Mouse (Mus musculus): ENCODE results near the gene Sptan1. TPM values are rescaled to one million over a fixed set of nuclear protein-coding genes. Genes with fewer than 3 reads are reported as not detected.
A peak's percentile ranks its signal among the peaks of the same experiment; 100 is the strongest.

Gene Sptan1
- total and polyA plus RNA-seq, 2 experiments from 2014 or later = 184 to 716 TPM

- Histone ChIP-seq H3K27me3 (ENCODE audit: insufficient read depth, low read length) (no peaks in the 10 kb centered on the region), H3K4me1 (ENCODE audit: insufficient read depth, low read length) (no peaks in the 10 kb centered on the region; the same call in 1 of the 2 replicates), H3K27ac (no peak overlapping the region), H3K9me3 (ENCODE audit: low read length) (no peaks in the 10 kb centered on the region), H3K9ac (replicated peaks; ENCODE audit: low read length) (no peak overlapping the region), H3K4me3 (ENCODE audit: low read length) (no peak overlapping the region), H3K36me3 (ENCODE audit: insufficient read depth, low read length) (peaks cover 43% of the 10 kb centered on the region), H3K4me2 (ENCODE audit: low read depth, low read length) (no peak overlapping the region)
- 89% methylated on average over 9 of the region's 9 CpGs for WGBS
- no peak for TF ChIP-seq CTCF (IDR thresholded peaks at IDR 0.05; ENCODE audit: low read depth)
- ATAC-seq (no peak), DNase-seq (ENCODE audit: low spot score) (no peak)
These were observed 25.3 kb upstream of the Sptan1 start for GRCm38 (mm10) chr2:29940073-29940472.

DNA sequence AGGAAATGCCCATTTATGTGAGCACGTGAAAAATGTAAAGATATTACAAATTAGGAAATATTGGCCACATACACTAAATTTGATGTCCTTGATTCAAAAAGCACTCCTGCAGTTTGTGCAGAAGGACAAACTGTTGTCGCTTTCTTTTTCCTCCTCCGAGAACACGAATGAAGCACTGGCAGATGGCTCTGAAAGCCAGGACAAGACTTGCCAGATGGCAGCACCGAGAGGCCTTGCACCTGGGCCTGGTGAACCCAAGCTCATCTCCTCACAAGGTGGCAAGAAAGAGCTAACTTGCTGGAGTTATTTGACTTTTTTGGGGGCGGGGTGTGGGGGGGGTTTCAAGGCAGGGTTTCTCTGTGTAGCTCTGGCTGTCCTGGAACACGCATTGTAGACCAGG, 24.5 kb upstream of the Sptan1 start:
- Histone ChIP-seq H3K36me3 (ENCODE audit: insufficient read depth, low read length) (peaks cover 49% of the 10 kb centered on the region), H3K9ac (replicated peaks; ENCODE audit: low read length) (no peak overlapping the region), H3K27me3 (ENCODE audit: insufficient read depth, low read length) (no peaks in the 10 kb centered on the region), H3K4me3 (ENCODE audit: low read length) (no peak overlapping the region), H3K27ac (no peak overlapping the region), H3K9me3 (ENCODE audit: low read length) (no peaks in the 10 kb centered on the region), H3K4me2 (ENCODE audit: low read depth, low read length) (no peak overlapping the region), H3K4me1 (ENCODE audit: insufficient read depth, low read length) (no peaks in the 10 kb centered on the region; the same call in 1 of the 2 replicates)
- ATAC-seq = no peak
- no peak for DNase-seq (ENCODE audit: low spot score)
- 91% methylated on average over 7 of the region's 7 CpGs for WGBS
- no peak for TF ChIP-seq CTCF (IDR thresholded peaks at IDR 0.05; ENCODE audit: low read depth)

GRCm38 (mm10) chr2:29944723-29945122, 20.6 kb upstream of the Sptan1 start:
- no peaks in the 10 kb centered on the region for H3K9me3 ChIP-seq (ENCODE audit: low read length)
- ATAC-seq = no peak; the same call in 1 of the 2 replicates
- WGBS = 58% methylated on average over 1 of the region's 1 CpGs
- H3K36me3 ChIP-seq (ENCODE audit: insufficient read depth, low read length) = peaks cover 69% of the 10 kb centered on the region
- no peak overlapping the region for H3K9ac ChIP-seq (replicated peaks; ENCODE audit: low read length)
- no peak overlapping the region for H3K27ac ChIP-seq
- no peak overlapping the region for H3K4me2 ChIP-seq (ENCODE audit: low read depth, low read length)
- TF ChIP-seq CTCF (IDR thresholded peaks at IDR 0.05; ENCODE audit: low read depth) = no peak
- no peak overlapping the region for H3K4me3 ChIP-seq (ENCODE audit: low read length)
- no peaks in the 10 kb centered on the region for H3K27me3 ChIP-seq (ENCODE audit: insufficient read depth, low read length)
- no peak for DNase-seq (ENCODE audit: low spot score)
- no peaks in the 10 kb centered on the region for H3K4me1 ChIP-seq (ENCODE audit: insufficient read depth, low read length)

DNA sequence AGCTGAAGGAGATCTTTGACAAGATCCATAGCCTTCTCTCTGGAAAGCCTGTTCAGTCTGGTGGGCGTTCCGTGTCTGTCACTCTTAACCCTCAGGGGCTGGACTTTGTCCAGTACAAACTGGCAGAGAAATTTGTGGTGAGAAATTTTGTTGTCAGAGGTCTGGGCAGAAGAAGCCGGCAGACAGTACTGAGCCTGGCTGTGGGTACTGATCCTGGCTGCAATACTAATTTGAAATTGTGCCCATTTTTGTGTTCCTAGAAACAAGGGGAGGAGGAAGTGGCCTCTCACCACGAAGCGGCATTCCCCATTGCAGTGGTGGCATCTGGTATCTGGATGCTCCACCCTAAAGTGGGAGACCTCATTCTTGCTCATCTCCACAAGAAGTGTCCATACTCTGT, 16.5 kb upstream of the Sptan1 start:
- no peak for TF ChIP-seq CTCF (IDR thresholded peaks at IDR 0.05; ENCODE audit: low read depth)
- Histone ChIP-seq H3K4me1 (ENCODE audit: insufficient read depth, low read length) (no peaks in the 10 kb centered on the region), H3K4me2 (ENCODE audit: low read depth, low read length) (no peak overlapping the region), H3K27ac (no peak overlapping the region), H3K9me3 (ENCODE audit: low read length) (no peaks in the 10 kb centered on the region), H3K9ac (replicated peaks; ENCODE audit: low read length) (no peak overlapping the region), H3K36me3 (ENCODE audit: insufficient read depth, low read length) (peaks cover 64% of the 10 kb centered on the region), H3K4me3 (ENCODE audit: low read length) (no peak overlapping the region), H3K27me3 (ENCODE audit: insufficient read depth, low read length) (no peaks in the 10 kb centered on the region)
- ATAC-seq (no peak), DNase-seq (ENCODE audit: low spot score) (no peak)
- 85% methylated on average over 5 of the region's 5 CpGs for WGBS

- TF ChIP-seq CTCF (IDR thresholded peaks at IDR 0.05; ENCODE audit: low read depth) = no peak
- Histone ChIP-seq H3K27ac (no peak overlapping the region), H3K9ac (replicated peaks; ENCODE audit: low read length) (no peak overlapping the region), H3K4me1 (ENCODE audit: insufficient read depth, low read length) (0 out of 2 replicates have a peak, but pooled peaks cover 4% of the 10 kb centered on the region), H3K9me3 (ENCODE audit: low read length) (no peaks in the 10 kb centered on the region), H3K27me3 (ENCODE audit: insufficient read depth, low read length) (no peaks in the 10 kb centered on the region), H3K4me2 (ENCODE audit: low read depth, low read length) (no peak overlapping the region), H3K36me3 (ENCODE audit: insufficient read depth, low read length) (peaks cover 9% of the 10 kb centered on the region; the same call in 1 of the 2 replicates), H3K4me3 (ENCODE audit: low read length) (no peak overlapping the region)
- WGBS = 95% methylated on average over 7 of the region's 7 CpGs
- ATAC-seq = no peak
- DNase-seq (ENCODE audit: low spot score) = no peak
These were observed 4.1 kb upstream of the Sptan1 start for GRCm38 (mm10) chr2:29961246-29961645.

GRCm38 (mm10) chr2:29964354-29965249, 758 bp upstream of the Sptan1 start:
- H3K36me3 ChIP-seq (ENCODE audit: insufficient read depth, low read length) = peaks cover 3% of the 10 kb centered on the region; the same call in 1 of the 2 replicates
- ATAC-seq = no peak
- TF ChIP-seq CTCF (IDR thresholded peaks at IDR 0.05; ENCODE audit: low read depth) = no peak

GRCm38 (mm10) chr2:29965906-29966305, 546 bp downstream of the Sptan1 start:
- peaks cover 29% of the 10 kb centered on the region for H3K4me1 ChIP-seq (ENCODE audit: insufficient read depth, low read length)
- WGBS = 1% methylated on average over 35 of the region's 41 CpGs
- H3K4me2 ChIP-seq (ENCODE audit: low read depth, low read length) = peak overlapping the region; percentile 73
- H3K9me3 ChIP-seq (ENCODE audit: low read length) = no peaks in the 10 kb centered on the region
- peak overlapping the region; percentile 98 for H3K27ac ChIP-seq
- no peaks in the 10 kb centered on the region; the same call in 1 of the 2 replicates for H3K36me3 ChIP-seq (ENCODE audit: insufficient read depth, low read length)
- peak; percentile 73 for DNase-seq (ENCODE audit: low spot score)
- no peaks in the 10 kb centered on the region for H3K27me3 ChIP-seq (ENCODE audit: insufficient read depth, low read length)
- H3K4me3 ChIP-seq (ENCODE audit: low read length) = peak overlapping the region; percentile 99
- peak overlapping the region; percentile 99 for H3K9ac ChIP-seq (replicated peaks; ENCODE audit: low read length)
- no peak for TF ChIP-seq CTCF (IDR thresholded peaks at IDR 0.05; ENCODE audit: low read depth)
- peak; percentile 16; the same call in 1 of the 2 replicates for ATAC-seq

More at GRCm38 (mm10) chr2:29964354-29965249, 758 bp upstream of the Sptan1 start:
- WGBS = 11% methylated on average over 10 of the region's 10 CpGs
- peak overlapping the region; percentile 98 for H3K27ac ChIP-seq
- no peaks in the 10 kb centered on the region for H3K9me3 ChIP-seq (ENCODE audit: low read length)
- H3K4me3 ChIP-seq (ENCODE audit: low read length) = peak overlapping the region; percentile 99
- H3K9ac ChIP-seq (replicated peaks; ENCODE audit: low read length) = peak overlapping the region; percentile 99
- no peaks in the 10 kb centered on the region for H3K27me3 ChIP-seq (ENCODE audit: insufficient read depth, low read length)
- peak; percentile 78 for DNase-seq (ENCODE audit: low spot score)
- peak overlapping the region; percentile 73 for H3K4me2 ChIP-seq (ENCODE audit: low read depth, low read length)
- peaks cover 22% of the 10 kb centered on the region for H3K4me1 ChIP-seq (ENCODE audit: insufficient read depth, low read length)
